Mouse (Mus musculus): ENCODE data around the gene Smarca5. TPM values are rescaled to one million over a fixed set of nuclear protein-coding genes. Genes with fewer than 3 reads are reported as not detected.
"Not testable (repeated sequence)": the region's sequence is repeated elsewhere in the genome, so short reads cannot be mapped to it uniquely, and the experiment has no call there.

Smarca5 gene
- 82.0 and 85.4 TPM in 2 replicates for polyA plus RNA-seq (2015; fragmentation: Nextera tagmentation; extraction: Ambion mirVana)

DNA sequence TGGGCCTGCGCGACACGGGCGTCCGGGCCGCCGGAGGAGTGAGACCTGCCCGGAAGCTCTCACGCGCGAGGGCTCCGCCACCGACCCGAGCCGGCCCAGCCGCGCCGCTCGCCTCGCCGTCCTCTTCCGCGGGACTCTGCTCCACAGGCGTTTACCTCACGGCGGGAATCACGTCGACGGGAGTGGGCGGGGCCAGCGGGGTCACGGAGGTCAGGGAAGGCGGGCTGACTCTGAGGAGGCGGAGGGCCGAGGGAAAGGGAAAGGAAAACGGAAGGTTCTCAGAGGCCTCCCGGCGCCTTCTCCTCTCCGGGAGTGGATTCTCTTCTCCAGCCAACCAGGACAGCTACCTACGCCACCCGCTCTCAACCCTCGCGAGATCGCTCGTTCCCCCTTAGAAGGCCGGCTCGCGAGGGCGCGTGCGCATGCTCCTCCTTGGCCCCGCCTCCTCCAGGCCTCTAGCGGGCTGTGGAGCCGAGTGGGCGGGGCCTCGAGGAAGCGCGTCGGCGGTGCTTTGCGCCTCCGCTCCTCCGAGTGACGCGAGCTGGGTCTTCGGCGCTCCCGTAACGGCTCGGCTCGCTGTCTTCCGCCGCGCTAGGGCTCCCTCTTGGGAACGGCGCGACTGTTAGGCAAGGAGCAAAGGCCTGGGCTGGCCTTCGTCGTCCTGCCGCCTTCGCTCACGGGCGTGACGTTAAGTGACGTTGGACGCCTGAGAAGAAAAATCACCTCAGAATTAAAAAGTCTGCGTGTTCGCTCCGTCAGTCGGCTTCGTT, at the start of gene Smarca5:
Smarca5 (minus strand) TSS at position 343 of the 770 bp plus-strand sequence.
- WGBS: 1% methylated on average over 90 of the region's 91 CpGs
- H3K4me2 ChIP-seq: peak within 1 kb of the TSS; percentile 96
- peak within 1 kb of the TSS; percentile 99 for H3K27ac ChIP-seq
- ATAC-seq (ENCODE audit: borderline replicate concordance, extremely low read depth, low FRiP score, low TSS enrichment): peak; percentile 98
- H3K36me3 ChIP-seq, H3K4me1 ChIP-seq, H3K9me3 ChIP-seq, H3K27me3 ChIP-seq: not testable (repeated sequence)
- H3K4me3 ChIP-seq: peak within 1 kb of the TSS; percentile 88
- peak within 1 kb of the TSS; percentile 84 for H3K9ac ChIP-seq

DNA sequence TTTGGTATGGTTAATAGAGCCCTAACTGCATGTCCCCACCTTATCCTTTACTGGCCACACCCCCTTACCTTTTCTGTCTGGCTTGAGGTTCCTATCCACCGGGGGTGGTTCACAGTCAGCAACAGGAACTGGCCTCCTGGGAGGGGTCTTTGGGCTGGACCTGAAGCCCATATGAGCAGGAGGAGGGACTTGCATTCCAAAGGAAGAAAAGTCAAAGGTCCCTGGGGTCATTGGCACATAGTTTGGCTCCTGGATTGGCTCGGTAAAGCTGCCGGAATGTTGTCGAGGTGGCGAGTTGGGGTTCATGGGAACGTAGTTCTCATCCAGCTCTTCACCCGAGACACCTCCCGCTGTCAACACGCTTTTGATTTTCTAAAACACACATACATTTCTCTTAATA, 45.3 kb upstream of the Smarca5 start:
- H3K9ac ChIP-seq: no peak overlapping the region
- no peak overlapping the region for H3K4me3 ChIP-seq
- no peaks in the 10 kb centered on the region for H3K9me3 ChIP-seq
- H3K36me3 ChIP-seq: peaks cover 44% of the 10 kb centered on the region
- H3K4me2 ChIP-seq: no peak overlapping the region
- ATAC-seq (ENCODE audit: borderline replicate concordance, extremely low read depth, low FRiP score, low TSS enrichment): no peak
- H3K27me3 ChIP-seq: no peaks in the 10 kb centered on the region
- 86% methylated on average over 9 of the region's 9 CpGs for WGBS
- H3K4me1 ChIP-seq: peaks cover 13% of the 10 kb centered on the region
- H3K27ac ChIP-seq: no peak overlapping the region

GRCm38 (mm10) chr8:80783271-80783670, 44.0 kb upstream of the Smarca5 start:
- Histone ChIP-seq H3K27ac (no peak overlapping the region), H3K27me3 (no peaks in the 10 kb centered on the region), H3K4me1 (peaks cover 11% of the 10 kb centered on the region), H3K36me3 (peaks cover 42% of the 10 kb centered on the region), H3K4me3 (no peak overlapping the region), H3K9me3 (no peaks in the 10 kb centered on the region), H3K9ac (no peak overlapping the region), H3K4me2 (no peak overlapping the region)
- WGBS: 98% methylated on average over 4 of the region's 4 CpGs
- no peak for ATAC-seq (ENCODE audit: borderline replicate concordance, extremely low read depth, low FRiP score, low TSS enrichment)

GRCm38 (mm10) chr8:80781338-80781737, 42.0 kb upstream of the Smarca5 start:
- Histone ChIP-seq H3K27ac (peak overlapping the region; percentile 73), H3K9me3 (no peaks in the 10 kb centered on the region), H3K9ac (no peak overlapping the region), H3K4me3 (no peak overlapping the region), H3K4me2 (no peak overlapping the region; the same call in 1 of the 2 replicates), H3K27me3 (no peaks in the 10 kb centered on the region), H3K36me3 (peaks cover 47% of the 10 kb centered on the region), H3K4me1 (peaks cover 11% of the 10 kb centered on the region)
- 29% methylated on average over 10 of the region's 10 CpGs for WGBS
- peak; percentile 74 for ATAC-seq (ENCODE audit: borderline replicate concordance, extremely low read depth, low FRiP score, low TSS enrichment)

- Histone ChIP-seq H3K27me3 (no peaks in the 10 kb centered on the region), H3K4me2 (no peak overlapping the region), H3K27ac (peak overlapping the region; percentile 32; the same call in 1 of the 2 replicates), H3K4me3 (no peak overlapping the region), H3K4me1 (peaks cover 11% of the 10 kb centered on the region), H3K36me3 (peaks cover 50% of the 10 kb centered on the region), H3K9me3 (no peaks in the 10 kb centered on the region), H3K9ac (no peak overlapping the region)
- 79% methylated on average over 4 of the region's 4 CpGs for WGBS
- no peak for ATAC-seq (ENCODE audit: borderline replicate concordance, extremely low read depth, low FRiP score, low TSS enrichment)
Measured at GRCm38 (mm10) chr8:80780271-80780670, 41.0 kb upstream of the Smarca5 start.

GRCm38 (mm10) chr8:80776436-80776835, 37.1 kb upstream of the Smarca5 start:
- no peak for ATAC-seq (ENCODE audit: borderline replicate concordance, extremely low read depth, low FRiP score, low TSS enrichment)
- Histone ChIP-seq H3K9ac (no peak overlapping the region), H3K4me1 (peaks cover 10% of the 10 kb centered on the region), H3K4me3 (no peak overlapping the region), H3K4me2 (no peak overlapping the region), H3K9me3 (no peaks in the 10 kb centered on the region), H3K27me3 (no peaks in the 10 kb centered on the region), H3K36me3 (peaks cover 48% of the 10 kb centered on the region), H3K27ac (no peak overlapping the region)
- 60% methylated on average over 8 of the region's 8 CpGs for WGBS

- Histone ChIP-seq H3K27ac (no peak overlapping the region), H3K36me3 (peaks cover 64% of the 10 kb centered on the region)
- 86% methylated on average over 4 of the region's 4 CpGs for WGBS
Measured at GRCm38 (mm10) chr8:80772732-80773460, 33.6 kb upstream of the Smarca5 start.

GRCm38 (mm10) chr8:80768451-80768850, 29.2 kb upstream of the Smarca5 start:
- Histone ChIP-seq H3K27me3 (no peaks in the 10 kb centered on the region), H3K4me2 (no peak overlapping the region), H3K36me3 (peaks cover 60% of the 10 kb centered on the region), H3K4me3 (no peak overlapping the region), H3K27ac (no peak overlapping the region), H3K4me1 (no peaks in the 10 kb centered on the region), H3K9me3 (no peaks in the 10 kb centered on the region), H3K9ac (no peak overlapping the region)
- no peak for ATAC-seq (ENCODE audit: borderline replicate concordance, extremely low read depth, low FRiP score, low TSS enrichment)
- WGBS: 85% methylated on average over 6 of the region's 6 CpGs

More at GRCm38 (mm10) chr8:80772732-80773460, 33.6 kb upstream of the Smarca5 start:
- H3K4me1 ChIP-seq: no peaks in the 10 kb centered on the region
- no peak overlapping the region for H3K4me2 ChIP-seq
- no peak overlapping the region for H3K4me3 ChIP-seq
- no peaks in the 10 kb centered on the region for H3K9me3 ChIP-seq
- H3K27me3 ChIP-seq: no peaks in the 10 kb centered on the region
- no peak overlapping the region for H3K9ac ChIP-seq
- peak; percentile 57; the same call in 1 of the 2 replicates for ATAC-seq (ENCODE audit: borderline replicate concordance, extremely low read depth, low FRiP score, low TSS enrichment)

GRCm38 (mm10) chr8:80753017-80753715, 13.9 kb upstream of the Smarca5 start:
- H3K4me1 ChIP-seq: no peaks in the 10 kb centered on the region
- H3K9ac ChIP-seq: no peak overlapping the region
- no peaks in the 10 kb centered on the region for H3K36me3 ChIP-seq
- no peak for ATAC-seq (ENCODE audit: borderline replicate concordance, extremely low read depth, low FRiP score, low TSS enrichment)
- no peak overlapping the region for H3K4me3 ChIP-seq
- no peaks in the 10 kb centered on the region for H3K9me3 ChIP-seq
- H3K4me2 ChIP-seq: no peak overlapping the region
- no peak overlapping the region for H3K27ac ChIP-seq
- WGBS: 26% methylated on average over 9 of the region's 9 CpGs
- no peaks in the 10 kb centered on the region for H3K27me3 ChIP-seq

DNA sequence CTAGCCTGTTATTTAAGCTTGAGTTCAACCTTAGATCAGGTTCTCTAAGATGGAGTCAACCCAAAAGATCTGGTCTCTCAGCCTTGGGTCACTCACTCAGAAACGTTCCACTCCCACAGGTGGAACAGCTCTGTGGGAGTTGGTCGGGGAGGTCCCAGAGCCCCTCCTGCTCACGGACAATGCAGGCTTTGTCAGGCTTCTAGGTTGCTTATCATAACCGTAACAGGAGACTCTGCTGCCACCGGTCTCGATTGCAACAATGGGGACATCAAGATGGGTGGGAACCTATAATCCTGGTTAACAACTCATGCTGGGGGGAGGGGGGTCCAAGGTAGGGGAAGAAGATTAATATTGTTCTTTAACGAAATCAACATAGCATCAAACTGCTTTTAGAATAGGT, 13.1 kb upstream of the Smarca5 start:
- H3K9ac ChIP-seq: no peak overlapping the region
- H3K4me3 ChIP-seq: no peak overlapping the region
- no peaks in the 10 kb centered on the region for H3K36me3 ChIP-seq
- no peaks in the 10 kb centered on the region for H3K9me3 ChIP-seq
- H3K4me2 ChIP-seq: no peak overlapping the region
- no peaks in the 10 kb centered on the region for H3K4me1 ChIP-seq
- H3K27ac ChIP-seq: no peak overlapping the region
- ATAC-seq (ENCODE audit: borderline replicate concordance, extremely low read depth, low FRiP score, low TSS enrichment): no peak
- H3K27me3 ChIP-seq: no peaks in the 10 kb centered on the region
- 60% methylated on average over 7 of the region's 7 CpGs for WGBS

DNA sequence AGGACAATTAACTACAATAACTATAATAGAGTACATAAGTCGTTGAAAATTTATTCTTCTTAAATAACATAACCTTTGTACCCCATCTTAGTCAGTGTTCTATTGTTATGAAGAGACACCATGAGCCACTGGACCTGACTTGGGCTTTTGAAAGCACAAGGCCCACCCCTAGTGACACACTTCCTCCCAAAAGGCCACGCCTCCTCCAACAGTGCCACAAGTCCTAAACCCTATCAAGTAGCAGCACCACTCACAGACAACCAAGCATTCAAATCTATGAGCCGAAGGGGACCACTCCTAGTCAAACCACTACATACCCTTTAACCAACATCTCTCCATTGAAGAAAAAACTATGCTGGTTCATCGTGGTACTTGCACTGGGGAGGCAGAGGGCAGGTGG, 9.8 kb upstream of the Smarca5 start:
- no peaks in the 10 kb centered on the region for H3K4me1 ChIP-seq
- H3K36me3 ChIP-seq: no peaks in the 10 kb centered on the region
- no peak overlapping the region for H3K27ac ChIP-seq
- H3K4me3 ChIP-seq: no peak overlapping the region
- 79% methylated on average over 4 of the region's 4 CpGs for WGBS
- no peaks in the 10 kb centered on the region for H3K9me3 ChIP-seq
- no peak overlapping the region for H3K9ac ChIP-seq
- ATAC-seq (ENCODE audit: borderline replicate concordance, extremely low read depth, low FRiP score, low TSS enrichment): no peak
- H3K27me3 ChIP-seq: no peaks in the 10 kb centered on the region
- no peak overlapping the region for H3K4me2 ChIP-seq

All from lung, embryonic 15.5 days (tissue).